Mouse (Mus musculus): ENCODE results near the gene Vrk3.

DNA sequence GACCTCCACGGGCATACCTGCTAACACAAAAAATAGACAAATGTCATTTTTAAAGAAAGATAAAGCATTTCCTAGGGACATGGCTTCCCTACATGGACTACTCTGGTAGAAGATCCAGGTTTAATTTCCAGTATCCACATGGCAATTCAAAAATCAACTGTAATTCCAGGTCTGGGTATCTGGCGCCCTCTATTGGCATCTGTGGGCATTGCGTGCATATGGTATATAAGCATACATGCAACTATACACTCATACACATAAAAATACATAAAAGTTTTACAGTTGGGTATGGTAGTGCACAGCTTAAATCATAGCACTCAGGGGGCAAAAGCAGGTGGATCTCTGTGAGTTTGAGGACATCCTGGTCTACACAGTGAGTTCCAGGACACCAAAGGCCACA is 43.9 kb upstream of the Vrk3 start:
- TF ChIP-seq POLR2A (IDR thresholded peaks at IDR 0.05; ENCODE audit: insufficient read depth, low read length) (no peak), CTCF (IDR thresholded peaks at IDR 0.05; ENCODE audit: low read depth, low read length) (no peak)
